Mouse (Mus musculus) liver, postnatal 0 days (tissue): ENCODE measurements around the gene H2-M10.6. TPM values are rescaled to one million over a fixed set of nuclear protein-coding genes. Genes with fewer than 3 reads are reported as not detected.
A peak's percentile ranks its signal among the peaks of the same experiment; 100 is the strongest.

ENCODE experiments used
- ATAC-seq: fragments of 200-750 bp; cut with Nextera tagmentation; 2 replicates; pipeline ENCODE4 v1.8.0; 2017; ENCODE audit warnings: mild to moderate bottlenecking, moderate library complexity
- DNase-seq: peaks from one replicate; pipeline ENCODE4 v3.0.0-alpha.2; 2016
- H3K27ac ChIP-seq: fragments of 300-500 bp; sonication (generic); 2 replicates; pipeline ENCODE4 v1.5.1; 2014; ENCODE audit warnings: antibody characterized with exemption, moderate library complexity, mild to moderate bottlenecking, low read depth
- H3K27me3 ChIP-seq: fragments of 300-500 bp; sonication (generic); 2 replicates; pipeline ENCODE4 v1.6.1; 2014; ENCODE audit warnings: low read length, control low read depth, mixed read lengths; ENCODE audit not compliant: insufficient read depth
- H3K36me3 ChIP-seq: fragments of 300-500 bp; sonication (generic); replicated peaks from 2 replicates; pipeline ENCODE4 v1.6.1; 2014; ENCODE audit warnings: mild to moderate bottlenecking, control low read depth, low read length, moderate library complexity, mixed read lengths; ENCODE audit not compliant: insufficient read depth
- H3K4me1 ChIP-seq: fragments of 300-500 bp; sonication (generic); 2 replicates; pipeline ENCODE4 v1.6.1; 2014; ENCODE audit warnings: antibody characterized with exemption, mild to moderate bottlenecking, control low read depth; ENCODE audit not compliant: insufficient read depth
- H3K4me2 ChIP-seq: fragments of 300-500 bp; sonication (generic); 2 replicates; pipeline ENCODE4 v1.6.1; 2014; ENCODE audit warnings: low read depth, mild to moderate bottlenecking, low read length, moderate library complexity, mixed read lengths
- H3K4me3 ChIP-seq: fragments of 300-500 bp; sonication (generic); 2 replicates; pipeline ENCODE4 v1.5.1; 2014; ENCODE audit warnings: low read depth, low read length
- H3K9ac ChIP-seq: fragments of 300-500 bp; sonication (generic); replicated peaks from 2 replicates; pipeline ENCODE4 v1.6.1; 2014; ENCODE audit warnings: mild to moderate bottlenecking, moderate library complexity
- H3K9me3 ChIP-seq: fragments of 300-500 bp; sonication (generic); 2 replicates; pipeline ENCODE4 v1.6.1; 2016; ENCODE audit warnings: mild to moderate bottlenecking, control low read depth, low read length, mixed read lengths
- CTCF ChIP-seq: sonication (generic); IDR thresholded peaks from 2 replicates; pipeline ENCODE4 v1.5.1; 2016; ENCODE audit warnings: antibody characterized with exemption, low read depth
- EP300 ChIP-seq: IDR thresholded peaks from 2 replicates; pipeline ENCODE4 v1.6.1; 2016; ENCODE audit warnings: antibody characterized with exemption, low read depth, mild to moderate bottlenecking
- WGBS: fragments of 180-500 bp; shearing (Covaris S2); extraction: QIAGEN DNeasy Blood & Tissue Kit; methylation state at CpG from one replicate; pipeline ENCODE4 v1.1.7; 2014; ENCODE audit not compliant: insufficient replicate concordance; 5-methylcytosine and 5-hydroxymethylcytosine counted together
- polyA plus RNA-seq: library from polyadenylated mRNA; unstranded; fragments of >200 nt; fragmentation: Nextera tagmentation; extraction: Ambion mirVana; gene quantifications from 2 replicates; pipeline ENCODE4 v1.2.1, GENCODE M21; 2015

Gene H2-M10.6
- polyA plus RNA-seq, 1 experiment from 2014 or later: not detected

DNA sequence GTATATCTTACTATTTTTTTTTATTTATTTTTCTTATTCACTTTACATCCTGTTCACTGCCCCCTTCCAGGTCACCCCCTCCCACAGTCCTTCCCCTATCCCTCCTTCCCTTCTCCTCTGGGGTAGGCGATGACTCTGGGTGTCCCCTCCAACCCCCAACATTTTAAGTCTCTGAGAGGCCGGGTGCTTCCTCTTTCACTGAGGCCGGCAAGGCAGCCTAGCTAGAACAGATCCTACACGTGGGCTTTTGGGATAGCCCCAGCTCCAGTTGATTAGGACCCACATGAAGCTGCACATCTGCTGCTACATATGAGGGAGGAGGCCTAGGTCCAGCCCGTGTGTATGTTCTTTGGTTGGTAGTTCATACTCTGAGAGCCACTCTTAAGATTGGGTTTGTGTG is 27.0 kb downstream of the H2-M10.6 start:
- Histone ChIP-seq H3K4me1 (peaks cover 30% of the 10 kb centered on the region), H3K27ac (no peak overlapping the region), H3K27me3 (no peaks in the 10 kb centered on the region), H3K36me3 (no peaks in the 10 kb centered on the region), H3K4me3 (no peak overlapping the region), H3K4me2 (no peak overlapping the region), H3K9ac (no peak overlapping the region), H3K9me3 (no peaks in the 10 kb centered on the region; the same call in 1 of the 2 replicates)
- TF ChIP-seq CTCF (no peak), EP300 (no peak)
- DNase-seq: peak; percentile 10
- no peak for ATAC-seq
- 38% methylated on average over 5 of the region's 5 CpGs for whole genome bisulfite sequencing

DNA sequence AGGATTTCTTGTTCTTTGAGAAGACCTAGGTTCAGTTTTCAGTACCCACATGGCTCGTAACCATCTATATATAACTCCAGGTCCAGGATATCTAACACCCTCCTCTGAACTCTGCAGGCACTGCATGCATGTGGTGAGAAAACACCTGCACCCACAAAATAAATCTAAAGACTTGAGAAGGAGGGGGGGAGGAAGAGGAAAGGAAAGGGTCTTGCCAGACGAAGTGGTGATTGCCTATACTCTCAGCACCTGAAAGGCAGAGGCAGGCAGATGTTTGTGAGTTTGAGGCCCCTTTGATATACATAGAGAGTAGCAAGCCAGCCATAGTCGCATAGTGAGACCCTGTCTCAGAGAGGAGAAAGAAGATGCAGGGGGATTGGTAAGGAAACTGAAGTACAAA is 28.0 kb downstream of the H2-M10.6 start:
- Histone ChIP-seq H3K27ac (no peak overlapping the region), H3K9me3 (no peaks in the 10 kb centered on the region; the same call in 1 of the 2 replicates), H3K27me3 (no peaks in the 10 kb centered on the region), H3K36me3 (no peaks in the 10 kb centered on the region), H3K4me1 (peaks cover 39% of the 10 kb centered on the region), H3K9ac (no peak overlapping the region), H3K4me2 (no peak overlapping the region), H3K4me3 (no peak overlapping the region)
- ATAC-seq: no peak
- no peak for DNase-seq
- TF ChIP-seq EP300 (no peak), CTCF (no peak)
- WGBS: 68% methylated on average over 3 of the region's 3 CpGs

DNA sequence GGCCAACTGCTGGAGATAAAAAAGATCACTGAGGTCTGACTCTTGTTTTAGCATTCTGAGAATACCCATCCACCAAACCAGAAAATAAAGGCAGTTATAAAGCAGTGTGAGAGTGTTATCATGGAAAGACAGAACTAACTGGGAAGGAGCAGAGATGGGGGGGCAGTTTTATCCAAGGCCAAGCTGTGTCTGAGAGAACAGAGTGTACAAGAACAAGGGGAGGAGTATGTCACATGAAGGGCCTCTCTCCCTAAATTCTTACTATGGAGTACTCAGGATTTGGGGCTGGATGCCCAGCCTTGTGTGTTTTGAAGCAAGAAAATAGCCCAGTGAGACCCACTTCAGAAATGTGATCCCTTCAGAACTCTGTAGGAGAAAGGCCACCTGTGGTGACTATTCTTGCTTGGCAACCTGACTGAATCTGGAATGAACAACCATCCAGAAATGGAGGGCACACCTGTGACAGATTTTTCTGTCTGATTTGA is 29.0 kb downstream of the H2-M10.6 start:
- no peak overlapping the region for H3K9ac ChIP-seq
- H3K4me2 ChIP-seq: no peak overlapping the region
- no peak overlapping the region for H3K4me3 ChIP-seq
- H3K27me3 ChIP-seq: no peaks in the 10 kb centered on the region
- H3K27ac ChIP-seq: no peak overlapping the region
- ATAC-seq (no peak), DNase-seq (no peak)
- H3K9me3 ChIP-seq: no peaks in the 10 kb centered on the region
- H3K4me1 ChIP-seq: peaks cover 40% of the 10 kb centered on the region
- H3K36me3 ChIP-seq: no peaks in the 10 kb centered on the region
- no peak for TF ChIP-seq CTCF
- peak; percentile 13; the same call in 1 of the 2 replicates for TF ChIP-seq EP300

DNA sequence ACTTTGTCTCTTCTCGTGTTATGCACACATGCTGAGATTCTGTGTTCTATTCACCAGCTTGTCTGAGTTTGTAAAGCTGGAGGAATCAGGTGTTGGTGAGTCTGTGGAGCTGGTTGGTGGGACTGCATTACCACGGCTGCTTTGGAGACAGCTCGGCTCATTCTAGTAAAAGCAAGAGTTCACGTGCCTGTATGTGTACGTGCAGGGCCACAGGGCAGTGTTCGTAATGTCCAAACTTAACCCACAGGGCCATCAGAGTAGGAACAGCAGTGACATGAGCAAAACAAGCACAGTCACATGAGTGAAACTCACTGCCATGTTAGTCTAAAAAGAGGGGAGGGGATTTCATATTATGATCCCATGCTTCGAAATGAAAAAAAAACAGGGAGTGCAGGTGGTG is 31.7 kb downstream of the H2-M10.6 start:
- ATAC-seq: peak; percentile 78
- Histone ChIP-seq H3K27me3 (no peaks in the 10 kb centered on the region), H3K4me1 (peaks cover 30% of the 10 kb centered on the region), H3K9ac (no peak overlapping the region), H3K4me2 (no peak overlapping the region), H3K9me3 (no peaks in the 10 kb centered on the region), H3K4me3 (no peak overlapping the region), H3K36me3 (no peaks in the 10 kb centered on the region; the same call in 1 of the 2 replicates), H3K27ac (peak overlapping the region; percentile 31)
- WGBS: 45% methylated on average over 7 of the region's 7 CpGs
- no peak for TF ChIP-seq CTCF
- TF ChIP-seq EP300: no peak
- DNase-seq: peak; percentile 13

DNA sequence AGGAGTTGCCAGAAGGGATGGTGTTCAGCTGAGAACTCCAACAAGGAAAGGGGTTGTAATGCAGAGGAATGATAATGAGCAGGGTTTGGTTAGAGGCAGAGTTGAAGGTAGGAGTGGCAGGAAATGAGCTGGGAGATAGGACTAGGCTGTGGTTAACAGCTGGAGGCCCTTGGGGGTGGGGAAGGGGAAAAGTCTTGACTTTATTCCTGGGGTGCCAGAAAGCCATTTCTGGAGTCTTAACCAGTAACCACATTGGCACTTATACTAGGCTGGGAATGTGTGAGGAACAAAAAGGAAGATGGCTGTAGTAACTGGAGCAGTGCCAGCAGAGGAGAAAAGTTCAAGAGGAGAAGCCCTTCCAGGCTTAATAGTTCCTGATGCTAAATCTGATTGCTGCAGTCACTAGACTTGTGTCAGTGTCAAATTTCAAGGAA is 32.3 kb downstream of the H2-M10.6 start:
- H3K4me3 ChIP-seq: no peak overlapping the region
- H3K9ac ChIP-seq: no peak overlapping the region
- no peaks in the 10 kb centered on the region for H3K27me3 ChIP-seq
- no peaks in the 10 kb centered on the region for H3K9me3 ChIP-seq
- no peak overlapping the region for H3K4me2 ChIP-seq
- ATAC-seq (peak; percentile 35; the same call in 1 of the 2 replicates), DNase-seq (peak; percentile 17)
- peaks cover 30% of the 10 kb centered on the region for H3K4me1 ChIP-seq
- H3K36me3 ChIP-seq: no peaks in the 10 kb centered on the region; the same call in 1 of the 2 replicates
- 0 out of 2 replicates have a peak, but pooled peaks have one; percentile 15 for TF ChIP-seq EP300
- no peak for TF ChIP-seq CTCF
- peak overlapping the region; percentile 31 for H3K27ac ChIP-seq

DNA sequence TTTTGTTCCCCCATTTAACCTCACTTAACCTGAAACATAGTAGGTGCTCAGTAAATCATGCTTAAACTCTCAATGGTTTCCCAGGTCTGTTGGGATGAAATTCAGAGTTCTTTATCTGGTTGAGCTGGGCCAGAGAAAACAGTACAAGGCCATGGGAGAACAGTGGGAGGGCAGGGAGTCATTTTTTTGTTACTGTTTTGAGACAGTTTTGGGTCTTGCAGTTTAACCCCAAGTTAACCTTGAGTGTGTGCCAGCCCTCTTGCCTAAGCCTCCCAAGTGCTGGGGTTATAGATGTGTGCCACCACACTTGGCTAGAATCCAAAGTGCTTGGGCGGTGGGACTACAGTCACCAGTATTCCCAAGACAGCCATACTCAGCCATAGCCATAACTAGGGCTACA is 32.8 kb downstream of the H2-M10.6 start:
- no peaks in the 10 kb centered on the region for H3K9me3 ChIP-seq
- no peak overlapping the region for H3K4me2 ChIP-seq
- no peaks in the 10 kb centered on the region for H3K27me3 ChIP-seq
- WGBS: 47% methylated on average over 1 of the region's 1 CpGs
- H3K4me1 ChIP-seq: peaks cover 30% of the 10 kb centered on the region
- no peak overlapping the region for H3K9ac ChIP-seq
- no peaks in the 10 kb centered on the region; the same call in 1 of the 2 replicates for H3K36me3 ChIP-seq
- peak overlapping the region; percentile 31 for H3K27ac ChIP-seq
- H3K4me3 ChIP-seq: no peak overlapping the region
- DNase-seq: peak; percentile 17
- TF ChIP-seq CTCF (no peak), EP300 (no peak)
- no peak for ATAC-seq

DNA sequence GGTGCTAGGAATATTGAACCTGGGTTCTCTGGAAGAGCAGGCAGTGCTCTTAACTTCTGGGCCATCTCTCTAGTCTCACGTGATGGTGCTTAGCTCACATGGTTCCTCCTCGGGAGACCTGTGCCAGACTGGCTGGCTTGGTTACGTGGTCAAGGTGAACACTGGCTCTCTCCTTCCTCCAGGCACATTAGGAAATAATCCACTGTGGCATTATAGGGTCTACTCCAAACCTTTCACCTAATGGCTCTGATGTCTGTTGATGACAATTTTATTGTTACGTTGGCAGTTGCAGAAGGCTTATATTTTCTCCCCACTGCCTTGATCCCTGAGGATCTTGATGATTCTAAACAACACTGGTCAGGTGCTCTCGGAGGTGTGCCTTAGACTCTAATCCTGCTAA is 36.9 kb downstream of the H2-M10.6 start:
- no peak for TF ChIP-seq CTCF
- TF ChIP-seq EP300: no peak
- Histone ChIP-seq H3K27me3 (no peaks in the 10 kb centered on the region), H3K4me3 (no peak overlapping the region), H3K9me3 (no peaks in the 10 kb centered on the region), H3K4me1 (peaks cover 20% of the 10 kb centered on the region), H3K27ac (no peak overlapping the region), H3K36me3 (peaks cover 17% of the 10 kb centered on the region), H3K4me2 (no peak overlapping the region), H3K9ac (no peak overlapping the region)
- no peak for DNase-seq
- WGBS: 71% methylated on average over 5 of the region's 5 CpGs
- ATAC-seq: no peak
